Mouse (Mus musculus) heart, adult 2 months (tissue): ENCODE results near the gene Gm17657. TPM values are rescaled to one million over a fixed set of nuclear protein-coding genes. Genes with fewer than 3 reads are reported as not detected.

Source experiments
- DNase-seq, 2 experiments: peaks; one replicate each; pipeline ENCODE4 v3.0.0; 2021
- H3K27ac ChIP-seq: fragments of 200-600 bp; 2 replicates; pipeline ENCODE4 v1.8.1; 2022
- H3K27me3 ChIP-seq: fragments of 200-500 bp; 2 replicates; pipeline ENCODE4 v1.6.1; 2012; ENCODE audit warnings: mild to moderate bottlenecking, low read length, inconsistent platforms, mixed read lengths; ENCODE audit not compliant: control insufficient read depth, insufficient read depth
- H3K36me3 ChIP-seq: fragments of 200-500 bp; 2 replicates; pipeline ENCODE4 v1.6.1; 2012; ENCODE audit warnings: low read length, inconsistent platforms; ENCODE audit not compliant: control insufficient read depth, insufficient read depth
- H3K4me1 ChIP-seq: fragments of 200-500 bp; 2 replicates; pipeline ENCODE4 v1.6.1; 2011; ENCODE audit warnings: low read length; ENCODE audit not compliant: control insufficient read depth, insufficient read depth
- H3K4me3 ChIP-seq: fragments of 200-600 bp; 2 replicates; pipeline ENCODE4 v1.8.1; 2022
- H3K79me2 ChIP-seq: fragments of 200-500 bp; replicated peaks from 2 replicates; pipeline ENCODE4 v1.6.1; 2012; ENCODE audit warnings: mild to moderate bottlenecking, inconsistent platforms, low read length, moderate library complexity, mixed read lengths; ENCODE audit not compliant: control insufficient read depth, insufficient read depth
- H3K9ac ChIP-seq: fragments of 200-500 bp; 2 replicates; pipeline ENCODE4 v1.6.1; 2012; ENCODE audit warnings: low read depth, mild to moderate bottlenecking, control low read depth, inconsistent platforms, low read length, mixed read lengths
- CTCF ChIP-seq: fragments of 200-600 bp; IDR thresholded peaks from 2 replicates; pipeline ENCODE4 v1.8.1; 2022; ENCODE audit warnings: antibody characterized with exemption, mild to moderate bottlenecking, moderate library complexity
- EP300 ChIP-seq: fragments of 200-500 bp; IDR thresholded peaks from 2 replicates; pipeline ENCODE4 v1.6.1; 2011; ENCODE audit warnings: low read depth, low read length, control low read depth; ENCODE audit not compliant: insufficient read depth
- POLR2A ChIP-seq: fragments of 200-500 bp; IDR thresholded peaks from 2 replicates; pipeline ENCODE4 v1.6.1; 2011; ENCODE audit warnings: mild to moderate bottlenecking, low read depth, low read length, control low read depth; ENCODE audit not compliant: insufficient read depth
- WGBS: fragments of 180-500 bp; shearing (Covaris S2); methylation state at CpG from one replicate; pipeline ENCODE4 v1.1.7; 2018; 5-methylcytosine and 5-hydroxymethylcytosine counted together
- intact Hi-C: fragments of 180-260 bp; cut with DNase I; formaldehyde crosslinking; loops from one replicate; pipeline ENCODE4 v1.15.1; 2025
- polyA plus RNA-seq: library from polyadenylated mRNA; depleted of rRNA; stranded (reverse); fragments of >200 nt; gene quantifications from 2 replicates; pipeline ENCODE4 v1.2.3, GENCODE M21; 2012
- total RNA-seq, 2 experiments: library from RNA; stranded (reverse); gene quantifications; 2 replicates each; pipeline ENCODE4 v1.2.3; 2021

Gm17657 gene
- total and polyA plus RNA-seq, 3 experiments = not detected

DNA sequence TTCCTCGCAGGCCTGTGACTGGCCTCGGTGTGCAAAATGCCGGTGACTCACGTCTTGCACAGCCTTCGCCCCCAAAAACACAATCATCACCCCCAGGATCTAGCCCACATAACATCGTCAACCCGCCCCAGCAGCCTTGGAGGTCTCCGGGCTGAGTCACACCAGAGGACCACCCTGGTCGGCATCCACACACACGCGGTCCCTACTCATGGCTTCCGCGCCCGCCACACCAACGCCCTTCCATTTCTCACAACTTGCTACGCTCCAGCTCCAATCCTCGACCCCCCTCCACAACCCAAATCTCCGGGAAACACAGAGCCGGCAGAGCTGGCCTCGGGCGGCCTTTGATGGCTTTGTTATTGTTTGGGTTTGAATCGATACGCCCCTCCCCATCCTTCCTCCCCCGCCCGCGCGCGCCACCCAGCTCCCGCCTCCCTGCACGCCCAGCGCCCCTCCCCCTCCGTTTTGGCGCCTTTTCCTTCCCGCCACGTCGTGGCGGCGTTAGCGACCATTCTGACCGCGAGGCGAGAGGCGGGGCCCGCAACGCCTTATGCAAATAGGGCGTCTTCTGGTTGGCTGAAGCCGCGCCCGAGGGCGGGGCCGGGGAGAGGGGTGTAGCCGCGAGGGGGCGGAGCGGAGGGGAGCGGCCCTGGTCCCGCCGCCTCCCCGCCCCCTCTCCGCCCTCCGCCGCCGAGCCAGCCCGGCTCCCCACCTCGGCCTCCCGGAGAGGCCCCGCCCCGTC is 59.3 kb downstream of the Gm17657 start:
- H3K36me3 ChIP-seq = peaks cover 14% of the 10 kb centered on the region
- peak overlapping the region; percentile 73 for H3K4me3 ChIP-seq
- intact Hi-C loops = loop anchor here (1.0 to 5.0 kb wide), 2 partner anchors 25 to 223 kb away; partner anchors contain the start of gene BC004004
- no peaks in the 10 kb centered on the region for H3K27me3 ChIP-seq
- peak; percentile 69; the same call in 1 of the 2 replicates for TF ChIP-seq EP300
- TF ChIP-seq CTCF = no peak
- TF ChIP-seq POLR2A = peak; percentile 93
- 1% methylated on average over 63 of the region's 68 CpGs for WGBS
- H3K79me2 ChIP-seq = peaks cover 8% of the 10 kb centered on the region; the same call in 1 of the 2 replicates
- H3K27ac ChIP-seq = peak overlapping the region; percentile 96
- peaks cover 6% of the 10 kb centered on the region for H3K4me1 ChIP-seq
- peak; percentile 98 to 99 for DNase-seq
- H3K9ac ChIP-seq = peak overlapping the region; percentile 91

DNA sequence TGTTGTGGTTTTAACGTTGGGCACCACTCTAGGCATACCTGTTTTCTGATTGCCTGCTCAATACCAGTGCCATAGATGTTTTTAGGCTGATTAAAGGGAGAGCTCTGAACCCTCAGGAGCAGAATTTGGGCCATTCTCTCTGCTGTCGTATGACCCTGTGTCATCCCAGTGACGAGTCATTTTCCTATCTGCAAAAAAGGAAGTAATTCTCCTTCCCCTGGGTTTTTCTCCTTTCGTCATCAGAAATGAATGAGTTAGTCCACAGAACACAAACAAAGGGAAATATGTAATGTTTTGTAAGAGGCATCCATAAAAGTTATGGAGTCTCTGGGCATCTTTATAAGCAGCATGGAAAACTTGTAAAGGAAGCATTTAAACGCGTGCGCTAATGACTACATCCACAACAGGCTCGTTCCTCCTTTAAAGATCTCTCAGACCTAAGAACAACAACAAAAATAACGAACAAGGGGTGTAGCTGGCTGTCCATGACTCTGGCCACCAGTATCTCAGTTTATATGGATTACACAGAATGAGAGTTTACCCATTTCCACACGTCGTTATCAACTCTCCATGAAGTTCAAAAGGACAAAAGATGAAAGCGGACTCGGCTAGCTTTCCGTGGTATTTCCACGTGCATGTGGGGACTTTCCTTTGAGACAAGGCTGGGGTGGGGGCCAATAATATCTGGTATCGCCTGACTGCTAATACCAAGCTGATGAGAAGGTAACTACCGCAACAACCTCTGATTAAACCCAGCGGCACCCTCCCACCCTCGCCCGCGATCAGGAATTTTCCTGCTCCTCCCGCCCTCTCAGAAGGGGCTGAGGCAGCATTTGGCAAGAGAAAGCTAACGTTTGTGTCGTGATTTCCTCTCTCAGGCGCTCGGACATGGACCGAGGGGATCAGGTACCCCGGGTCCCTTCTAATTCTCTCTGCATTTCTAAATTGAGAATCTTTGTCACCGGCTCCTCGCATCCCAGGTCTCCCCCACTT is 60.2 kb downstream of the Gm17657 start:
- Histone ChIP-seq H3K4me1 (peaks cover 6% of the 10 kb centered on the region), H3K36me3 (peaks cover 14% of the 10 kb centered on the region), H3K27me3 (no peaks in the 10 kb centered on the region), H3K9ac (peak overlapping the region; percentile 91), H3K4me3 (peak overlapping the region; percentile 73), H3K27ac (peak overlapping the region; percentile 96), H3K79me2 (peaks cover 8% of the 10 kb centered on the region; the same call in 1 of the 2 replicates)
- intact Hi-C loops = no loop called here
- peak in 1 of 2 experiments; percentile 57 for DNase-seq
- TF ChIP-seq CTCF (no peak), EP300 (no peak), POLR2A (no peak; the same call in 1 of the 2 replicates)
- 8% methylated on average over 30 of the region's 30 CpGs for WGBS

DNA sequence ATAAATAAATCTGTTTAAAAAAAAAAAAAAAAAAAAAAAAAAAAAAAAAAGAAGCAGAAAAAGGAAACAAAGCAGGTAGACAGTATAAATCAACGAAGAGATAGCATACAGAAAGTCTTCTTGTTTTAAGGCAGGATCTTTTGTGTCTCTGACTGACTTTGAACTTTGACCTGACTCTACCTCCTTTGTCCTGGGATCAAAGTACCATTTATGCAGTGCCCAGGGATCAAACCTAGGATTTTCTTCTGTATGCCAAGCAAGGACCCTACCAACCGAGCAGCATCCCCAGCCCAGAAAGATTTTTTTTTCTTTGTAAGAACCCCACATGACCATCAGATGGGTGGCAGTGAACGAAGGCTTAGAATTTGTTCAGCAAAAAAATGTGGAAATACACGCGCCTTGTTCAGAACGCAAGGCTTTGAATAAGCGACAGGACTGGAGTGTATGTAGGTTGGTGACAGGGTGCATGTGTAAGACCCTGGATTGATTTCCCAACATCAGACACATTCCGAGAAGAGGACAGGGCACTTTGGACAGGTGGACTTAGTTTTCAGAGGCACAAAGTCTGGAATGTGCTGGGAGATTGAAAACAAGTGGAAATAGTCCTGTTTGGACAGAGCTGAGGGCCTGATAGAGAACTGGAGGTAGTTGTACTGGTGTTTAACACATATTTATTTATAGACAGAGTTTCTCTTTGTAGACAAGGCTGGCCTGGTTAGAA is 61.0 kb downstream of the Gm17657 start:
- 94% methylated on average over 8 of the region's 8 CpGs for WGBS
- DNase-seq = no peak
- Histone ChIP-seq H3K79me2 (peaks cover 8% of the 10 kb centered on the region; the same call in 1 of the 2 replicates), H3K4me3 (no peak overlapping the region), H3K4me1 (peaks cover 5% of the 10 kb centered on the region), H3K36me3 (peaks cover 7% of the 10 kb centered on the region), H3K27me3 (no peaks in the 10 kb centered on the region), H3K27ac (peak overlapping the region; percentile 96), H3K9ac (no peak overlapping the region)
- TF ChIP-seq POLR2A (no peak), EP300 (no peak), CTCF (no peak)
- intact Hi-C loops = no loop called here

DNA sequence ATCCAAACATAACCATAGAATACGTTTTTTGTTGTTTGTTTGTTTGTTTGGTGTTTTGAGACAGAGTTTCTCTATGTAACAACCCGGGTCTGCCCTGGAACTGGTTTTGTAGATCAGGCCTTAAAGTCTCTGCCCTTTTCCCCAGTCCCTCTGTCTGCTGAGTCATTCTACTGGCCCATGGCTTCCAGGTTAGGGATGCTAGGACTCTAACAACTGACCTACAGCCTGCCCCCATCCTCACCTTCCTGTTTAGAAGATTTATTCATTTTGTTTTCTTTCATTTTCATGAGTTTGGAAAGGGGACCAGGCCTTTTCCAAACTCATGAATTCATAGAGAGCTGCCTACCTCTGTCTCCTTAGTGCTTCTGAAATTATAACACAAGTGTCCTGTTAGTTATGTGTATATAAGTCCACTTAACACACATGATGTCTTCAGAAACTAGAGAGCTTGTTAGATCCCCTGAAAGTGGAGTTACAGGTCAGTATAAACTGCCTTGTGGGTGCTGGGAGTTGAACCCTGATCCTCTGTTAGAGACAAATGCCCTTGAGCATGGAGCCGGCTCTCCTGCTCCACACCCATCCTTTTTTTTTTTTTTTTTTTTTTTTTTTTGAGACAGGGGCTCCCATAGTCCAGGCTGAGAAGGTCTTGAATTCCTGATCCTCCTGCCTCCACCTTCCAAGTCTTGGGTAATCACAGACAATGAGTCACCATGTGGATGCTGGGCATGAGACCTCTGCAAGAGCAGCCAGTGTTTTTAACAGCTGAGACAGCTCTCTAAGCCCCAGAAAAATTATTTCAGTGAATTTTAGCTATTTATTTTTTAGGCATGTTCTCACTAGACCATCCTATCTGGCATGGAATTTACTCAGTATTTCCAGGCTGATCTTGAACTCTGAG is 63.9 kb downstream of the Gm17657 start:
- Histone ChIP-seq H3K36me3 (peaks cover 2% of the 10 kb centered on the region; the same call in 1 of the 2 replicates), H3K27ac (no peak overlapping the region), H3K27me3 (no peaks in the 10 kb centered on the region), H3K9ac (no peak overlapping the region), H3K79me2 (no peaks in the 10 kb centered on the region), H3K4me3 (no peak overlapping the region), H3K4me1 (peaks cover 1% of the 10 kb centered on the region; the same call in 1 of the 2 replicates)
- DNase-seq = peak in 1 of 2 experiments; percentile 35
- TF ChIP-seq POLR2A (no peak), CTCF (no peak), EP300 (no peak)
- 72% methylated on average over 3 of the region's 3 CpGs for WGBS
- intact Hi-C loops = loop anchor here (1.0 kb wide), 1 partner anchor 42 kb away; no protein-coding TSS in a partner anchor

DNA sequence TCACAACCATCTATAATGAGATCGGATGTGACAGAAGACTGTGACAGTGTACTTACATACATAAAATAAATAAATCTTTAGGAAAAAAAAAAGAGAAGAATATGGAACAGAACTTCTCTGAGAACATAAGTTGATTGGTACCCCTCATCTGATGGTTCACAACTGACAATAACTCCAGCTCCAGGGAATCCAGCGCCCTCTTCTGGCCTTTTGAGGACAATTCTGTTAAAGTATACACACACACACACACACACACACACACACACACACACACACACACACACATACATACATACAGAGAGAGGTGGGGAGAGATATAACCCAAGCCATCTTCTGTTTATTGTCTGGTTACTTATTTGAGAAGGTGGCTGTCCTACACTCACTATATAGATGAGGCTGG is 65.0 kb downstream of the Gm17657 start:
- Histone ChIP-seq H3K27me3 (no peaks in the 10 kb centered on the region), H3K4me3 (no peak overlapping the region), H3K27ac (no peak overlapping the region), H3K9ac (no peak overlapping the region), H3K36me3 (peaks cover 2% of the 10 kb centered on the region; the same call in 1 of the 2 replicates), H3K4me1 (peaks cover 1% of the 10 kb centered on the region), H3K79me2 (no peaks in the 10 kb centered on the region)
- DNase-seq = no peak
- intact Hi-C loops = no loop called here
- 84% methylated on average over 2 of the region's 2 CpGs for WGBS
- TF ChIP-seq POLR2A (no peak), CTCF (no peak), EP300 (no peak)
